Mouse (Mus musculus): ENCODE measurements around the gene Eps8l2. TPM values are rescaled to one million over a fixed set of nuclear protein-coding genes. Genes with fewer than 3 reads are reported as not detected.

Eps8l2 gene
- polyA plus RNA-seq (2014; fragmentation: Illumina TruSeq; extraction: RNeasy Lipid Tissue Mini Kit (QIAGEN cat#74804); ENCODE audit: insufficient read depth, low read depth, low replicate concordance): 30.4 TPM

GRCm38 (mm10) chr7:141338576-141339131, at the start of gene Eps8l2:
Gene Eps8l2, plus strand, starts transcription at chr7:141338880.

DNA sequence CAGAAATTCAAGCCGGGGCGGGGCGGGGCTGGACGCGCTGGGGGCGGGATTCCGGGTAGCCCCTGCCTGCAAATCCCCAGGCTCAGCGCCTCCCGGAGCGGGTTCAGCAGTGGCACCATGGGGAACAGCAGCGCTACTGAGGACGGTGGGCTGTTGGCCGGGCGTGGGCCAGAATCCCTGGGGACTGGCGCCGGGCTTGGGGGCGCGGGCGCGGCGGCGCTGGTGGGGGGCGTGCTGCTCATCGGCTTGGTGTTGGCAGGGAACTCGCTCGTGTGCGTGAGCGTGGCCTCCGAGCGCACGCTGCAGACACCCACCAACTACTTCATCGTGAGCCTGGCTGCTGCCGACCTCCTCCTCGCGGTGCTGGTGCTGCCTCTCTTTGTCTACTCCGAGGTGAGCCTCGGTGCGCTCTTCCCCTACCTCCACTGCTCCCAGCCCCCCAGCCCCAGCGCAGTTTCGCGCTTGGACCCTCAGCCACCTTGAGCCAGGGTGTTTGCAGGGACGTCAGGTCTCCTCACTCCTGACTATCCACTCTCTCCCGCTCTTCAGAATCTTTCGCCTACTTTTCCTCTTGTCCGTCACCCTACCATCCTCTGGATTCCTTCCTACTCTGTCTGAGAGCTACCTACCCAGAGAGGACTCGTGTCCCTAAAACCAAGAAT, 46.6 kb upstream of the Eps8l2 start, which contains the start of gene Drd4:
Gene Drd4, plus strand, starts transcription at position 86 of the 662 bp plus-strand sequence.

DNA sequence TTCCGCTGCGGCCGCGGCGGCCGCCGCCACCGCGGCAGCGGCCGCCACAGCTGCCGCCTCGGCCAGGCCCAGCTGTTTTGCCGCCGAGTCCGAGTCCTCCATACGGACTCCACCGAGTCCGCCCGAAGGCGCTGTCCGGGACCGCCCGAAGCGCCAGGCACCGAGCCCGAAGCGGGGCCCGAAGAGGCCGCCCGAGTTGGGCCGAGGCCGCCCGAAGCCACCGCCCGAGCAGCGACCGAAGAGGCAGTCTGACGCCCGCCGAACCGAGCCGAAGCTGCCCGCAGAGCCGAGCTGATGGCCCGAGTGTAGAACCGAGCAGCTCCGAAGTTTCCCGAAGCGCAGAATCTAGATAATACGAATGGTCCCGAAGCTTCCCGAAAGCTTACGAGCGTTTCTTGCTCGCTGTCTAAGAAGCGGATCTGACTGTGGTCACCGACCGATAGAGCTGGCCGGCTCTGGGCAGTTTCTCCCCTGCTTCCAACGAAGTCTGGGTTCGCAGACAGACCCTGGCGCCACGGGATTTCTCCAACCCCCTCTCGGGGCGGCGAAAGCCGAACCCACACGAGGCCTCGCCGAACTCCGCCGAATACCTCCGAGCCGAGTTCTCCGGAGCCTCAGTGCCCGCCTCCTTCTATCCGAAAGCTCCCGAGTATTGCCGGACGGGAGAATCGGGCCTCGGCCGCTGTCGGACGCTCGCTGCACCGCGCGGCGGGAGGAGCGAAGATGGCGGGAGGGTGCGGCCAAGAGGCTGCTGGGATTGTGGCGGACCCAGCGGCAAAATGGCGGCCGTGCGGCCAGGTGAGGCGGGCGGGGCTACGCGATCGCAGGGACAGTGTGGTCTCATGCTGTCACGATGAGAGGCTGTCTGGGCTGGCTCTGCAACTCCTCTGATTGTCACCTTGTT, 11.0 kb upstream of the Eps8l2 start, which contains the start of the genes Deaf1 and Tmem80:
Gene Deaf1, minus strand, starts transcription at position 222 of the 904 bp plus-strand sequence.
Gene Tmem80, plus strand, starts transcription at position 271 of the 904 bp plus-strand sequence.

GRCm38 (mm10) chr7:141391625-141392551, 53.2 kb downstream of the Eps8l2 start, which contains the start of gene Taldo1:
Gene Taldo1, plus strand, starts transcription at chr7:141392199.

Other genes with a start within 250 kb of the Eps8l2 start
- 23.1 TPM for gene Sigirr, start 238.3 kb upstream of the Eps8l2 start, polyA plus RNA-seq (2014; fragmentation: Illumina TruSeq; extraction: RNeasy Lipid Tissue Mini Kit (QIAGEN cat#74804); ENCODE audit: insufficient read depth, low read depth, low replicate concordance)
- 1.0 TPM for gene Ano9, start 221.1 kb upstream of the Eps8l2 start, polyA plus RNA-seq (2014; fragmentation: Illumina TruSeq; extraction: RNeasy Lipid Tissue Mini Kit (QIAGEN cat#74804); ENCODE audit: insufficient read depth, low read depth, low replicate concordance)
- 14.6 TPM for gene Ptdss2, start 216.5 kb upstream of the Eps8l2 start, polyA plus RNA-seq (2014; fragmentation: Illumina TruSeq; extraction: RNeasy Lipid Tissue Mini Kit (QIAGEN cat#74804); ENCODE audit: insufficient read depth, low read depth, low replicate concordance)
- gene Rnh1, start 166.0 kb upstream of the Eps8l2 start, polyA plus RNA-seq (2014; fragmentation: Illumina TruSeq; extraction: RNeasy Lipid Tissue Mini Kit (QIAGEN cat#74804); ENCODE audit: insufficient read depth, low read depth, low replicate concordance): 139 TPM
- 93.0 TPM for gene Hras, start 144.9 kb upstream of the Eps8l2 start, polyA plus RNA-seq (2014; fragmentation: Illumina TruSeq; extraction: RNeasy Lipid Tissue Mini Kit (QIAGEN cat#74804); ENCODE audit: insufficient read depth, low read depth, low replicate concordance)
- 7.3 TPM for gene Lrrc56, start 144.7 kb upstream of the Eps8l2 start, polyA plus RNA-seq (2014; fragmentation: Illumina TruSeq; extraction: RNeasy Lipid Tissue Mini Kit (QIAGEN cat#74804); ENCODE audit: insufficient read depth, low read depth, low replicate concordance)
- gene Lmntd2, start 124.8 kb upstream of the Eps8l2 start, polyA plus RNA-seq (2014; fragmentation: Illumina TruSeq; extraction: RNeasy Lipid Tissue Mini Kit (QIAGEN cat#74804); ENCODE audit: insufficient read depth, low read depth, low replicate concordance): 1.0 TPM
- gene Rassf7, start 123.0 kb upstream of the Eps8l2 start, polyA plus RNA-seq (2014; fragmentation: Illumina TruSeq; extraction: RNeasy Lipid Tissue Mini Kit (QIAGEN cat#74804); ENCODE audit: insufficient read depth, low read depth, low replicate concordance): 55.1 TPM
- gene Phrf1, start 110.1 kb upstream of the Eps8l2 start, polyA plus RNA-seq (2014; fragmentation: Illumina TruSeq; extraction: RNeasy Lipid Tissue Mini Kit (QIAGEN cat#74804); ENCODE audit: insufficient read depth, low read depth, low replicate concordance): 26.6 TPM
- 21.8 TPM for gene Irf7, start 72.4 kb upstream of the Eps8l2 start, polyA plus RNA-seq (2014; fragmentation: Illumina TruSeq; extraction: RNeasy Lipid Tissue Mini Kit (QIAGEN cat#74804); ENCODE audit: insufficient read depth, low read depth, low replicate concordance)
- 0.23 TPM for gene Cdhr5, start 62.1 kb upstream of the Eps8l2 start, polyA plus RNA-seq (2014; fragmentation: Illumina TruSeq; extraction: RNeasy Lipid Tissue Mini Kit (QIAGEN cat#74804); ENCODE audit: insufficient read depth, low read depth, low replicate concordance)
- not detected for gene Sct, start 59.7 kb upstream of the Eps8l2 start, polyA plus RNA-seq (2014; fragmentation: Illumina TruSeq; extraction: RNeasy Lipid Tissue Mini Kit (QIAGEN cat#74804); ENCODE audit: insufficient read depth, low read depth, low replicate concordance)
- gene Drd4, start 46.9 kb upstream of the Eps8l2 start, polyA plus RNA-seq (2014; fragmentation: Illumina TruSeq; extraction: RNeasy Lipid Tissue Mini Kit (QIAGEN cat#74804); ENCODE audit: insufficient read depth, low read depth, low replicate concordance): not detected
- gene Deaf1, start 11.2 kb upstream of the Eps8l2 start, polyA plus RNA-seq (2014; fragmentation: Illumina TruSeq; extraction: RNeasy Lipid Tissue Mini Kit (QIAGEN cat#74804); ENCODE audit: insufficient read depth, low read depth, low replicate concordance): 20.4 TPM
- gene Tmem80, start 11.1 kb upstream of the Eps8l2 start, polyA plus RNA-seq (2014; fragmentation: Illumina TruSeq; extraction: RNeasy Lipid Tissue Mini Kit (QIAGEN cat#74804); ENCODE audit: insufficient read depth, low read depth, low replicate concordance): 25.4 TPM
- gene Taldo1, start 53.3 kb downstream of the Eps8l2 start, polyA plus RNA-seq (2014; fragmentation: Illumina TruSeq; extraction: RNeasy Lipid Tissue Mini Kit (QIAGEN cat#74804); ENCODE audit: insufficient read depth, low read depth, low replicate concordance): 203 TPM
- 24.6 TPM for gene Gatd1, start 75.3 kb downstream of the Eps8l2 start, polyA plus RNA-seq (2014; fragmentation: Illumina TruSeq; extraction: RNeasy Lipid Tissue Mini Kit (QIAGEN cat#74804); ENCODE audit: insufficient read depth, low read depth, low replicate concordance)
- 0.50 TPM for gene Cend1, start 90.6 kb downstream of the Eps8l2 start, polyA plus RNA-seq (2014; fragmentation: Illumina TruSeq; extraction: RNeasy Lipid Tissue Mini Kit (QIAGEN cat#74804); ENCODE audit: insufficient read depth, low read depth, low replicate concordance)
- 12.9 TPM for gene Slc25a22, start 99.0 kb downstream of the Eps8l2 start, polyA plus RNA-seq (2014; fragmentation: Illumina TruSeq; extraction: RNeasy Lipid Tissue Mini Kit (QIAGEN cat#74804); ENCODE audit: insufficient read depth, low read depth, low replicate concordance)
- 0.81 TPM for gene Pidd1, start 105.1 kb downstream of the Eps8l2 start, polyA plus RNA-seq (2014; fragmentation: Illumina TruSeq; extraction: RNeasy Lipid Tissue Mini Kit (QIAGEN cat#74804); ENCODE audit: insufficient read depth, low read depth, low replicate concordance)
- 1,656 TPM for gene Rplp2, start 108.5 kb downstream of the Eps8l2 start, polyA plus RNA-seq (2014; fragmentation: Illumina TruSeq; extraction: RNeasy Lipid Tissue Mini Kit (QIAGEN cat#74804); ENCODE audit: insufficient read depth, low read depth, low replicate concordance)
- 109 TPM for gene Pnpla2, start 116.3 kb downstream of the Eps8l2 start, polyA plus RNA-seq (2014; fragmentation: Illumina TruSeq; extraction: RNeasy Lipid Tissue Mini Kit (QIAGEN cat#74804); ENCODE audit: insufficient read depth, low read depth, low replicate concordance)
- 126 TPM for gene Cracr2b, start 122.2 kb downstream of the Eps8l2 start, polyA plus RNA-seq (2014; fragmentation: Illumina TruSeq; extraction: RNeasy Lipid Tissue Mini Kit (QIAGEN cat#74804); ENCODE audit: insufficient read depth, low read depth, low replicate concordance)
- 213 TPM for gene Cd151, start 128.5 kb downstream of the Eps8l2 start, polyA plus RNA-seq (2014; fragmentation: Illumina TruSeq; extraction: RNeasy Lipid Tissue Mini Kit (QIAGEN cat#74804); ENCODE audit: insufficient read depth, low read depth, low replicate concordance)
- gene Polr2l, start 136.3 kb downstream of the Eps8l2 start, polyA plus RNA-seq (2014; fragmentation: Illumina TruSeq; extraction: RNeasy Lipid Tissue Mini Kit (QIAGEN cat#74804); ENCODE audit: insufficient read depth, low read depth, low replicate concordance): 44.0 TPM
- gene Tspan4, start 136.4 kb downstream of the Eps8l2 start, polyA plus RNA-seq (2014; fragmentation: Illumina TruSeq; extraction: RNeasy Lipid Tissue Mini Kit (QIAGEN cat#74804); ENCODE audit: insufficient read depth, low read depth, low replicate concordance): 42.4 TPM
- gene Chid1, start 201.0 kb downstream of the Eps8l2 start, polyA plus RNA-seq (2014; fragmentation: Illumina TruSeq; extraction: RNeasy Lipid Tissue Mini Kit (QIAGEN cat#74804); ENCODE audit: insufficient read depth, low read depth, low replicate concordance): 17.6 TPM
- 28.1 TPM for gene Ap2a2, start 223.3 kb downstream of the Eps8l2 start, polyA plus RNA-seq (2014; fragmentation: Illumina TruSeq; extraction: RNeasy Lipid Tissue Mini Kit (QIAGEN cat#74804); ENCODE audit: insufficient read depth, low read depth, low replicate concordance)

Measured in lung, adult 10 weeks (tissue).